Mouse (Mus musculus): ENCODE measurements at regions not wholly inside any gene's neighbourhood (a gene's known extent, or its start where the extent isn't known, plus 50 kb on each side); places are given as distances from the start of the nearest gene placed in this dataset.
A peak's percentile ranks its signal among the peaks of the same experiment; 100 is the strongest.

DNA sequence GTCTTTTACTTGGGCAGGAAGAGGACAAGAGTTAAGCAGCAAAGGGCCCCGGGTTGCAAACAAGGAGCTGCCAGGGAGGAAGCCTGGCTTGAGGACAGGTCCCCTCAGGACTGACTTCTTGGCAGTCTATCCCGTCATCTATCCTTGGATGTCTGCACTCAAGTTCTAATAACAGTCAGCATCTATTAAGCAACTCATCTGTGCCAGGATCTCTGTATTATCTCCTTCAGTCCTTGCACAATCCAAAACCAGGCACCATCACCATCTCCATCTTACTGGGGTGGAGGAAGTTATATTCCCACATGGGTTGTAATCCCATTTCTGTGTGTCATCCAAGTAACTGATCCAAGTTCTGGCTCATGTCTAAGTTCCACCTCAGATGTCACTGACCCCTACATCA lies 87.1 kb upstream of the Lifr start:
- DNase-seq (ENCODE audit: low spot score in 2 of 2): no peak

DNA sequence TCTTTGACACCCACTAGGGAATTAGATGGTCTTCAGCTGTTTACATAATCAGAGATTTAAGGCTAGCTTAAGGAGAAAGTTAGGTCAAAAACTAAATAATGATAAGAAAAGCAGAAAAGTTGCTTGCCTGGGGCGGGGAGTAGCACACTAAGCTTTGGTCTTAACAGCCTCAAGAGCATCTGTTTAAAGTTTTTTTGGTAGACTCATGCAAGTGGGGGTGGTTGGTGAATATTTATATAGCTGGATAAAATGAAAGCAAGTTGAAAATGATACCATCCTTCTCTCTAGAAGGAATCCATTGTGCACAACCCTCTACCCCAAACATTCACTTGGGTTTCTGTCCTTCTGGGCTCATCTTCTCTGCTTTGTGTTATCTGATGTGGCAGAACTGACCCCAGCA lies 85.3 kb upstream of the Lifr start:
- DNase-seq (ENCODE audit: low spot score in 2 of 2): no peak

DNA sequence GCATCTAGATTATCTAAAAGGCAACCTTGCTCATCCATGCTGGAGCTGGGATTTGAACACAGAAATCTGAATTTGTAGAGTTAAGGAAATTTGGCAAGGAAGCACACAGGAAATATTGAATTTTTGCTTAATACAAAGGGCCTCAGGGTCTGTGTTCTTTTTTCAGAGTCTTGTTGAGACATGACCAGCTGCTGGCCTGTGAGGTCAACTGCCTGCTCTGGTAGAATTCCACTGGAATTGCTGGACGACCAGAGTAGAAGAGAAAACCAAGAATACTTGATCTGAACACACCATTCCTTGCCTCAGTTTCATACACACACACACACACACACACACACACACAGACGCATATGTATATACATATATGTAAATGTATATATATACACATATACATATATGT lies 84.1 kb upstream of the Lifr start:
- no peak for DNase-seq (ENCODE audit: low spot score in 2 of 2)

DNA sequence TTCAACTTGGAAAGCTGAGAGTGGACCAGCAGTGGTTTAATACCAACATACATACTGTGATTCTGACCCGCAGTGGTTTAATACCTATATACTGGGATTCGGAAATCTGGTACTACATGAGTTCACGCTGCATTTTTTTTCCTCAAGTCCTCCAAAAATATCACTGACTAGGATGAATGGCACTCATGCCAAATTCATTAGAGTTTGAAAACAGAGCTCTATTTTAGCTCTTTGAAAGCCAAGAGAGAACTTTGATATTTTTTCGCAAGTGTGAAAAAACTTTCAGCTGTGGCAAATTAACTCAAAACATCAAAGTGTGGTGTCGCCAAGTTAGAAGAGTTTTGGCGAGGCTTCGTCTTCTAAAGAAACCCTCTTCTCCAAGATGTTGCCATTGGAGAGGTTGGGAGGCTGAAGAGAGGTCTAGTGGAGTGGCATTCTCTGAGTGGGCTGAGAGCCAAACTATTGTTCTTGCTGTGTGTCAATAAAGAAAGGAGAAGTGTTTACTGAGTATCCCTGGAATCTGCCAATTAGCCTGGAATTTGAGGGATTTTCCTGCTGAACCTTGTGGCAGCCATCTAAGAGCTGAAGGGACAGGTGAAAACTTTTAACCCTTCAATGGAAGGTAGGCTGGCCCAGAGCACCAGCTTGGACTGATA lies 81.6 kb upstream of the Lifr start:
- no peak for DNase-seq (ENCODE audit: low spot score in 2 of 2)

DNA sequence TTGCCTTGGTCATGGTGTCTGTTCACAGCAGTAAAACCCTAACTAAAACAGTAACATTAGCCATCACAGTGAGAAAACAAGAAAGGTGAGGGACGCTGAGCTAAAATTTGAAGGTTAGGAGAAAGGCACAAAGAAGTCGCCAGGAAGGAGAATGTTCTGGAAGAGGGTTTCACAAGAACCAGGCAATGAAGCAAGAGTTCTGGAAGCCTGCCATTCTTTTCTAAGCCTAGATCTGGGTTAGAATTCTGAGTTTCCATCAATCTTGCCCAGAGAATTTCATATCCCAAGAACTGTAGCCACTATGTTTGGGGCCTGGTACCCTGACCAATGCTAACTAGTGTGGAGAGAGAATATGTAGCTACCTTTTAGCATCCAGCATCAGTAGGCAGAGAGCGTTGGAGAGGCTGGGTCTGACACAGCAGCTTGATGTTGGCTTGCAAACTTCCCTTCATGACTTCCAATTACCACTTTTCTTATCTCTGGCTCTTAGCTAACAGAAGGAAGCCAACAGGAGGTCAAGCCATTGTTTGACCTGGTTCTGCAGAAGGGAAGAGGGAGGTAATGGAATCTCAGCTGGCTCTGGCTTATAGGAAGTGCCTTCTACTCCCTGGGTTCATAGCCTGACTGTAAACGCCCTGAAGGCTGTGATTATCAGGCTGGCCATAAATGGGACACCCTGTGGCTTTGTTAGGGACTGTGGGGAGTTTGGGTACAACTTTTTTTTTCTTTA lies 79.3 kb upstream of the Lifr start:
- DNase-seq (ENCODE audit: low spot score in 2 of 2): no peak

DNA sequence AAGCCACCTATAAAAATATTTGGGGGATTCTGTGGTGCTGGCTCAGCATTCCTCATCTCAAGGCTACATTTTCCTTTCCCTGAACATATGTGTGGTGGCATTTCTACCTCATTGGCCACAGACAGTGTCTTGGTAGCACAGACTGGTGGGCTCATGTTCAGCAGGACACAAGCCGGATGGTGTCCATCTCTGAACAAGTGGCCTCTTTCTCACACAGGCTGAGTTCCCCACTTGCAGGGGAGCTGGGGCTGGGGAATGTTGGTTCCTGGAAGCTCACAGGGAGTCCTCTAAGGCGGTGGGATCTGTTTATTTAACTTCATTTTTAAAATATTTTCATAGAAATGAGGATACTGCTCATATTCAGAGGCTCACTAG lies 78.7 kb upstream of the Lifr start:
- no peak for DNase-seq (ENCODE audit: low spot score in 2 of 2)

DNA sequence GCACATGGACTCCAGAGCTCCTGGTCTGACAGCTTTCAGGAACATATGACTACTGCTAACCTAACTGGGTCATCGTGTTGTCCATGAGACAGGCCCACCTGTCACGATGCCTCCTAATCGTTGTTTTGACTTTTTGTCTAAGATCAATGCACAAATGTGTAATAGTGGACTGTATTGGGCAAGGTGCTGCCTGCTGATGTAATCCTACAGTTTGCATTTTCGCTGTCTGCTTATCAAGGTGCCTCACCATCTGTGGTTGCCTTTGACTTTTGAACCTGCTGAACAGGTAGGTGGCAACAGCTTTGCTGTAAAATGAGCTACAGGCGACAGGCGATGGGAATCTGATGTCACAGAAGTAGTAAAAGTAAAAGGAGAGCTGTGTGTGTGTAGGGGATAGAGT lies 78.0 kb upstream of the Lifr start:
- no peak for DNase-seq (ENCODE audit: low spot score in 2 of 2)

DNA sequence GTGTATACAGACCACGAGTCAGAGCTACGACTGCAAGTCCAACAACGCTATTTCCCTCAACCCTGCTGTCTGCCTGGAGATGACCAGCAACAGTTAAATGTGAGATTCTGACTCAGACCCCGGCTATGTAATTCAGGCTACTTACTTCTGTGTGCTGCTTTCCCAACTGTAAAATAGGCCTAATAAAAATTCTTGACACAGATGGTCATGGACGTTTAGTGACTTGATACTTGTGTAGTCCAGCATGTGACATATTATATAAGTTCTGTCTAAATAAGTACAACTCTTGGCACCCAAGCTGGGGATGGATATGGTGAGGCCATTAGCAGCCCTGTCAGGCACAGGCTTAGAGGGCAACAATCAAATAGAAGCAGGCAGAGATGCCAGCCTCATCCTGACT lies 77.4 kb upstream of the Lifr start:
- DNase-seq (ENCODE audit: low spot score in 2 of 2): no peak

DNA sequence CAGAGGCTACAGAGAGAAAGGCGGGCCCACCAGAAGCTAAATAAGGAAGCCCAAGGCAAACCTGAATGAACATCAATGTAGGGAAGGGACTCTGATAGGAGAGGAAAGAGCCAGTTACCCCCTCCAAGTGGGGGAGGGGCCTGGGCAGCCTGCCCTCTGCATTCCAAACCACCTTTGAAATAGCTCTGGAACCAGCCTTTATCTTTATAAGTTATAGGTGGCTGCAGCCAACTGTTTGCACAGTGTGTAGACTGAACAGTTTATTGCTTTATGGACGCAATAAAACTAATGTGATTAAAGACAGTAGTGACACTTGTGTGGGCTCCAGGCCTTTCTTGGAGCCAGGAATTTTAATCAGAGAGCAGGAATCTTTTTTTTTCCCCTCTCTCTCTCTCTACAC lies 75.4 kb upstream of the Lifr start:
- no peak for DNase-seq (ENCODE audit: low spot score in 2 of 2)

DNA sequence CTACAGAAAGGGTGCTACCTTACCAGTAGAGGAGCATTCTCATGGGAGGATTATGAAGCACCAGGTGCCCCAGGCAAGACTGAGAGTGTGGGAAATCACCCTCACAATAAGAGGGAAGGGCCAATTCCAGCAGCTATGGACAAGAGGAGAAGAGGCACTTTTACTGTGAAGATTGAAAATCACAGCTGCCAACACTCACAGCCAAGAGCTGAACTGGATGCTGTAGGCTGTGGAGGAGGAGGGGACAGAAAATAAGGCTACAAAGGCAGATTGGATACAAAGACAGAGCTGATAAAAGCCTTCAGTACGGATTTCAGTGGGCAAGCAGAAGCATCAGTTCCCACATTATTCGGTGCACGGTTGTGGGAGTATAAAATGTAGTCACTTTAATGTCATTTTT lies 74.4 kb upstream of the Lifr start:
- no peak for DNase-seq (ENCODE audit: low spot score in 2 of 2)

DNA sequence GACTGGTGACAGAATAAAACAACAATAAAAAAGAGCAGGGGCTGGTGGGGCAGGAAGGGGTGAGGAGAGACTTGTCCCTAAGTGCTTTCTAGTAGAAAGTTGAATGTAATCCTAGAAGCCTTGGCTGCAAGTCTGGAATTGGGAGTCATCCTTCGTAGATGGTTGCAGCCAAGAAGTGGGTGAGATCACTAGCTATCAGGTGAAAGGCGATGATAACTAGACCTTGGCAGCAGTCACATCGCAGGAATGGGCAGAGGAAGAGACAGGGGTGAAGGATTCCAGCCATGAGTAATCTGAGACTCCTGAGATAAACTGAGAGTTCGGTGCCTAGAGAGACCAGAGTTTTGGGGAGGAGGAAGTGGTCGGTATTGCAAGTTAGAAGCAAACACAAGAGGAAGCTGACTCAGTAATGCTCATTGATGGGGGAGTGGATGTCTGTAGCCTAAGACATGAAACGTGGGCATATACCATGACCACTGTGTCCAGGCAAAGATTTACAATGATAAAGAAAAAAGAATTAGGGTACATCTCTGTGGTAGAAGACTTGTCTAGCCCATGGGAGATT lies 73.1 kb upstream of the Lifr start:
- DNase-seq (ENCODE audit: low spot score in 2 of 2): no peak

DNA sequence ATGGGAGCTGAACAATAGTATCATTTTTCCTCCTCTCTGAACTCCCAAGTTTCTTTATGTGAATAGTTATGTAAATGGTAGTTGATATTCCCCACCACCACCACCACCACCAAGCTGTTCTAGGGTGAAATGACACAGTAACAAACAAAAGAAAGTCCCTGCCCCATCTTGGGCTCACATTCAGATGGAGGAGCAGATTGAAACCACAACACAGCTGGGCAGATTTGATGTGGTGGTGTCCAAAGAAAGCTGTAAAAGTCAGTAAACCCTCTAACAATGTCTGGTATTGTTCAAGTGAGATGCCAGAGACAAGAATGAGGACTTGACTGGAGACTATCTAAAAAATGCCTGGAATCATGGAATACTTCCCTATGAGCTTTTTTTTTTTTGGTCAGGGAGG lies 67.8 kb upstream of the Lifr start:
- DNase-seq (ENCODE audit: low spot score in 2 of 2): no peak

DNA sequence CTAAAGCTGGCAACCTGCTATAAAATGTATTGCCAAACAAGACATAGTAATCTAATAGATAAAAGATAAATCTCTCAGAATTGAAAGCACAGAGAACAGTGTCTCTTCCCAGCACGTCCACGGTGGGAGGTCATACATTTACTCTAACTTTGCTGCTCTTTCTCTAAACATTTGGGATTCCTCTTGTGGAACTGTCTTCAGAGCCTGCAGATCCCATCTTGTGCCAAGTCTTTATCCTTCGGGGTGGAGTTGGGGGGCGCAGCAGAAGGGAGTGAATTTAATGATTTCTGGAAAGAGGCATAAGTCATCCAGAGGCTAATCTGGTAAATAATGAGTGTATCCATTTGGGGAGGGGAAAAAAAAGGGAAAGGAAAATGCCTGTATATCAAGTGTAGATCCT lies 65.2 kb upstream of the Lifr start:
- no peak for DNase-seq (ENCODE audit: low spot score in 2 of 2)

DNA sequence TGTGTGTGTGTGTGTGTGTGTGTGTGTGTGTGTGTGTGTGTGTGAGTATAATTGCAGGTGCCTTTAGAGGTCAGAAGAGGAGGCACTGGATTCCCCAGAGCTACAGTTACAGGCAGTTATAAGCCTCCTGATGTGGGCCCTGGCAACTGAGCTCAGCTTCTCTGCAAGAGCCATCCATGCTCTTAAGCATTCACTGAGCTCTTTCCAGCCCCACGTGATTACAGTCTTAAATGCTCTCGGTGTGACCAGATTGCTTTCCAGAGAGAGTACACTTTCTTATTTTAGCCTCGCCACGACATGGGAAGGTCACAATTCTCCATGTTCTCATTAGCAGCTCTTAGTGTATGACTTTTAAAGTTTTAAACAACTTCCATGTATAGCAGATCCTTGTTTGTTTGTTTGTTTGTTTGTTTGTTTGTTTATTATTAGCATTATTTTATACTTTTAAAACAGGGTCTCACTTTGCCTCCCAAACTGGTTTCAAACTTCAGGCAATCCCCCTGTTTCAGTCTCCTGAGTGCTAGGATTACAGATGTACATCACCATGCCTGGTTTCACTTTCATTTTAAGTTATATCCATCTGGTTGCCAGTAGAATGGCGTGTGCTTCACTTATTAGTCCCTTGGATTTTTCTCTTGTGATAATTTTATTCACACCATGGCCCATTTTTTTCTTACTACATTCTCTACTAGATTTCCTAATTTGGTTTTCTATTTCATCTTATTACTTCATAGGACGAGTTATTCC lies 58.9 kb upstream of the Lifr start:
- no peak for DNase-seq (ENCODE audit: low spot score in 2 of 2)

DNA sequence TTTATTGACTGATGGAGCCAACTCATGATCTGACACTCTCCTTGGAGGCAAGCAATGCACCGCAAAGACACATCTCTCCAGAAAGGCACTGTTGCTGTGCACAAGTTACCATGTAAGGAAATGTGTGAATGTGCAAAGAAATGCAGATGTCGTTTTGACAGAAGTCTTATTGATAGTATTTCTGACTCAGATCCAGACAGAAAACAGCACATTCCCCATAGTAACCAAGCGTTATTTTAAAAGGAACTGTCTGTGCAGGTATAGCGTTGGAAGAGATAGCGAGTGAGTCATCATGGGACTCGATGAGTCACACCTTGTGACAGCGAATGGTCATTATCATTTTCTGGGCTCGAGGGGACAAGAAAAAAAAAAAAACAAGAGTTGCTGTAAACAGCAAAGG lies 52.9 kb upstream of the Lifr start:
- peak; percentile 11 to 14 for DNase-seq (ENCODE audit: low spot score in 2 of 2)

DNA sequence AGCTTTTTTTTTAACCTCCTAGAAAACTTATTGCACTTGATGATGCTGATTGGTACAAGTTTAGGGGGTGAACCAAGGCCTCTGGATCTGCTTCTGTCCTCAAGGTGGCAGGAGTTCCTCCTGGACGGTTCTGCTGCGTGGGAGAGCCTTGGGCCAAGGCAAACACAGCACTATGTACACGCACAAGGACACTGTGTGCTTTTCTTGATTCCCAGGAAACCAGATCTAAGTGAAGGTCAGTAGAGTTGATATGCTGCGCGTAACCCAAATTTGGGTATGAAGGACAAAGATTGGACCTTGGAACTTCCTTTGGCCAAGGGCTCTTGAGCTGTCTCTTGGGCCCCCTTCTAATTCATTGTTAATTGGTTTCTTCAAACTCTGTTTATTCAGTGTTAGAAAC lies 51.3 kb upstream of the Lifr start:
- no peak for DNase-seq (ENCODE audit: low spot score in 2 of 2)

DNA sequence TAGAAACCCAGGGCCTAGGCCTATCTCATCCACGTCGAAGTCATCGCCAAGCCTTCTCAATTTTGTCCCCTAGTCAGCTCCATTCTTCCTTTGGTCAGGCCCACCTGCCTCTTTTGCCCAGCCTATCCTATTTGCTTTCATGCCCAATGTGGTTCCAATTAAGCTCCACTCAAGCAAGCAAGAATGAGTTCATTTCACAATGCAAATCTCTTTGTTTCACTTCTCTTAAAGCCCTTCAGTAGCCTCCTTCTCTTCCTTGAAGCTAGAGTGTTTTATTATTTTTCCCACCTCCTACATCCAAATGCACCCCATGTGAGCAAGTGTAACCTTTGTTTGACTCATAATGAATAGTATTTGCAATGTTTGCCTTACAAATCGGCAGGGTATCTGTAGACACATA lies 50.6 kb upstream of the Lifr start:
- DNase-seq (ENCODE audit: low spot score in 2 of 2): no peak

Data from layer of hippocampus, adult 8-10 months (tissue).